Mouse (Mus musculus) CD4-positive, CD25-positive, alpha-beta regulatory T cell, adult 9 weeks (primary cell): Measurements from ENCODE around the gene Rilp. TPM values are rescaled to one million over a fixed set of nuclear protein-coding genes. Genes with fewer than 3 reads are reported as not detected.

ENCODE experiments used
- polyA plus RNA-seq: library from polyadenylated mRNA; unstranded; fragments of 100-300 nt; shearing (Covaris generic); gene quantifications from one replicate; pipeline ENCODE4 v1.2.1, GENCODE M21; 2017

The Rilp gene
- not detected for polyA plus RNA-seq

DNA sequence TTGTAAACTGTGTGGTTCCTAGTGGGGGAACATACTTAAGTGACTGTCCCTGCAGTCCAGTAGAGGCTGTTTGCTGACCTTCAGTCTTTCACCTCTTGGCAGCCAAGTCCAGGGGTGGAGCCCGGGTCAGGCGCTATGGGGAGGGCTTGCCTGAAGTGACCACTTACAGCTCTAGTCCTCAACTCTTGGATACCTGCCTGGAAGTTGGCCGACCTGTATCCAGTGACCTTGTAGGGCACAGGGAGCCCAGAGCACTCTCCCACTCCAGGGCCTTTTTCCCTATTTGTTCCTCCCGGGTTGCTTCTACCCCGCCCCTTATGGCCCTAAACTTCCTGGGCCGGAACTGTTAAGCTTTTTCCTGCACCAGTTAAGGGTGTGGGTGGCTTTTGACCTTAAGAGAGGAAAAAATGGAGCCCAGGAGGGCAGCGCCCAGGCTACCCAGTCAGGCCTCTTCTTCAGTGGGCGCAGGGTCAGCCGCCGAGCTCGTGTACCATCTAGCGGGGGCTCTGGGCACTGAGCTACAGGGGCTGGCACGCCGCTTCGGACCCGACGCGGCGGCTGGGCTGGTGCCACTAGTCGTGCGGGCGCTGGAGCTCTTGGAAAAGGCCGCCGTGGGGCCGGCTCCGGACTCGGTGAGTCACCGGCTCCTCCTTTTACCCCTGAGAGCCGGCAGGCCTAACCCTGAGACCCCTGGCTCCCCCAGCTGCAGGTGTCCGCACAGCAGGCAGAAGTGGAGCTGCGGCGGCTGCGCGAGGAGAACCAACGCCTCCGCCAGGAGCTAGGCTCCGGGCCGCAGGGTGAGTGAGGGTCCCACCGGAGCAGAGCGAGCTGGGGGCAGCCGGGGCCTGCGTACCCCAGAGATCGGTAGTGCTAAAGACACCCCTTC is at the start of gene Rilp:
Rilp (plus strand) TSS at position 354 of the 886 bp plus-strand sequence.

DNA sequence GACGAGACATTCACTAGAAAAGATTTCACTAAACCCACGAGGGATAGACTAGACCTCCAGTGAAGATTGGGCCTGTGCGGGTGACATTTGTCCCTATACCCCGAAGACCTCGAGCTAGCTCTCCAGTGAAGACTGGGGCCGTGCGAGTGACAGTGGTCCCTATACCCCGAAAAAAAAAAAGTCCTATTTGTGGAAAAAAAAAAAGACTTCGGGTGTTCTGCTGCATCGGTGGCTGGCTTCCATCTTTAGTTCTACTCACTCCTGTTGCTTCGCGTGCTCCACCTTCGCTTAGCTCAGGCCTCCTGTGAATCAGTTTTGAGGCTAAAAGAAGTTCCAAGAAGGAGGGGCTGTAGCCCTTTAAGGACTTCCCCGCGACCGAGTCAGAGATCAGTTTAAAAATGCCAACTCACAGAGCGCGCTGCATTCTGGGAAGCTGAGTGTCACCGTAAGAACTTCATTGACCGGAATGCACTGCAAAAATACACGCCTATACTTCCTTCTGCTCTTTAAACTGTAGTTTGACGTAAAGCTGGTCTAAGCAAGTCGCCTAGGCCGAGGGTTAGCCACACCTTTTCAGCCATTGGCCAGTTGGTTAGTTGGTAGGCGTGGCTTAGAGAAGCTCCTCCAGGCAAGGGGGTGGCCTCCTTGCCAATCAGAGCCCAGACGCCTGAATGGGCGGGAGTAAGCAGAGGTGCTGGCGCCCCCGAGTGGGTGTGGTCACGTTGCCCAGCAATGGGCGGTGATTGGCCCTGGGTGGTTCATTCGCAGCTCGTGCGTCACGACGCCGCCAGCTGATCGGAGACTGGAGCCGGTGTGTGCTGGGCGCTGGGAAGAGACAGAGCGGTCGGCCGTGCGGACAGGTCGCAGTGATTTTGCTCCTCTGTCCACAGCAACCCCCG is 48.8 kb upstream of the Rilp start, which contains the start of gene Tlcd2:
Tlcd2 (plus strand) TSS at position 872 of the 899 bp plus-strand sequence.

DNA sequence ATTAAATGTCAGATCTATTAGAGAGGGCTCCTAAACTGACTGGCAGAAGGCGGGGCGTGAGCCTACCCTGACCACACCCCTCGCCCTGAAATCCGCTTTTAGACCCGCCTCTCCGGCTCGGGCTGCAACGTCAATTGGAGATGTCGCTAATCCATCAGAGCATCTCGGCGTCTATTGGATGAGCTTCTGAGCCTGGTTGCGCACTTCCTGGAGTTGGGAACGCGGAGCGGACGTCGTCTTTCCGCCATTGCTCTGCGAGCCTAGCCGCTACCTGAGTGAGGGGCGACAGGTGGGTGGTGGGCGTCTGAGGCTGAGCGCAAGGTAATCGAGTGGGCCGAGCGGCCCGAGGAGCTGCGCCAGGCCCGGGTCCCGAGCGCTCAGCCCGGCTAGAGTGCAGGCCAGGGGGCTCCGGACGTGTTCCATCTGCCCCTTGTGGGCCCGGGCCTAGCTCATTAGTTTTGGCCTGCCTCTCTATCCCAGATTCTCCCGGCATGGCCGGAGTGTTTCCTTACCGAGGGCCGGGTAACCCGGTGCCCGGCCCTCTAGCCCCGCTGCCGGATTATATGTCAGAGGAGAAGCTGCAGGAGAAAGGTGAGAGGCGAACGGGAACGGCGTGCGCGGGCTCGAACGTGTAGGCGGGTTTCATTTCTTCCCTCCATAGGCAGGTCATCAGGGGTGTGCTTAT is 23.2 kb upstream of the Rilp start, which contains the start of gene Prpf8:
Prpf8 (plus strand) TSS at position 216 of the 685 bp plus-strand sequence.

DNA sequence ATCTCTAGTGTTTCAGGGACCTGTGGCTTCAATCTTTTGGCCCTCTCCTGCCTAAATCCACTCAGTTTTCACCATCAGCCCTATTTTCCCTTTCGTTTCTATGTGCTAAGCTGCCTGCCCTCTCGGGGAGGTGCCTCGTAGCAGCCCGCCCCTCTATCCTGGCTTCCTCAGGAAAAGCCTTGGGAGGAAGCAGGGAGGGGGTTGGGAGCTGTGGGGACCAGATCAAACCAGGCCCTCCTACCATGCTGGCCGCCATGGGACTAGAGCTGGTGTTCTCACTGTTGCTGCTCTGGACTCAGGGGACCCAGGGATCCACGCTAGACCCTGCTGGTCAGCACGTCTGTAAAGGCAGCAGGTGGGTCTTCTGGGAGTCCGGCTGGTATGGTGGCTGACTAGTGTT is 3.4 kb downstream of the Rilp start, which contains the start of gene Scarf1:
Scarf1 (plus strand) TSS at position 205 of the 400 bp plus-strand sequence.

DNA sequence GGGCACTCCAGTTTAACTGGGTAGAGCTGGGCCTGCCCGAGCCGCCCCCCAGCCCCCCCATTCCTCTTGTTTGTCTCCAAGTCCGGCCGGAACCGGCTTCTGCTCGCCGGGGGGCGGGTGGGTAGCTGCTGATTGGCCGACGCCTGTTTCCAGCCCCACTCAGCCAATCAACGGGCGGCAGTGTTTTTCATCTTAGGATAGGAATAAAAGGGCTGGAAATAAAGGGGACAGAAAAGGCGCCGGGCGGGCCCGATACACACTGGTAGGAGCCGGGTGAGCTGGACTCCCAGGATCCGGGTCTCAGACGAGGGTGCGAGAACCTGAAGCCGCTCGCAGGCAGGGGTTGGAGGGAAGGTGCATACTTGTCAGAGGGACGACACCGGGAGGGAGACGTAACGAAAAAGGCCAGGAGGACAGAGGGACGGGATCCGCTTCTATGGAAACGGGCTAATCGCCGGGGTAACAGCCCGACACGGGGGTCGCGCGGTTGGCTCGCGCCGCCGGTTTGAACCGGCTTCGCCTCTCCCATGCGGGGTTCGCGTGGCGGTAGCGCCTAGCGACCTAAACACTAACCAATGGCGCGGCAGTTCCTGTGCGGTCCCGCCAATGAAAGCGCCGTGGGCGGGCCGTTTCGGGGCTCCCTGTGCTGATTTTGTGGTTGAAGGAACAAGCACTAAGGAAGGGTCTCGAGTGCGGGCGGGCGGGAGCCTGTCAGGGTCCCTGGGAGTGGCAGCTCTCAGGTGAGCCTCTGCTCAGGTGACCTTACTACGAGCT is 21.8 kb downstream of the Rilp start, which contains the start of gene Slc43a2:
Slc43a2 (plus strand) TSS at position 226 of the 774 bp plus-strand sequence.

Other genes starting within 250 kb of the Rilp start
- 152 TPM for gene Rpa1, start 161.8 kb upstream of the Rilp start, polyA plus RNA-seq
- 30.3 TPM for gene Smyd4, start 161.7 kb upstream of the Rilp start, polyA plus RNA-seq
- gene Serpinf1, start 87.4 kb upstream of the Rilp start, polyA plus RNA-seq, result 4.4 TPM
- not detected for gene Serpinf2, start 70.5 kb upstream of the Rilp start, polyA plus RNA-seq
- gene Wdr81, start 55.4 kb upstream of the Rilp start, polyA plus RNA-seq, result 20.5 TPM
- 7.0 TPM for gene Tlcd2, start 48.4 kb upstream of the Rilp start, polyA plus RNA-seq
- 73.0 TPM for gene Prpf8, start 23.3 kb upstream of the Rilp start, polyA plus RNA-seq
- 0.65 TPM for gene Scarf1, start 3.4 kb downstream of the Rilp start, polyA plus RNA-seq
- gene Slc43a2, start 21.6 kb downstream of the Rilp start, polyA plus RNA-seq, result 51.2 TPM
- 36.6 TPM for gene Pitpna, start 78.0 kb downstream of the Rilp start, polyA plus RNA-seq
- gene Inpp5k, start 120.9 kb downstream of the Rilp start, polyA plus RNA-seq, result 151 TPM
- 32.2 TPM for gene Myo1c, start 140.4 kb downstream of the Rilp start, polyA plus RNA-seq
- gene Crk, start 169.2 kb downstream of the Rilp start, polyA plus RNA-seq, result 9.6 TPM
- gene Ywhae, start 222.8 kb downstream of the Rilp start, polyA plus RNA-seq, result 223 TPM